Mouse (Mus musculus) c-Kit-positive CD71-positive TER-119-negative erythroid progenitor cells, embryonic 14.5 days (primary cell): ENCODE measurements around the gene Gabpb2.
"Not testable (repeated sequence)": the region's sequence is repeated elsewhere in the genome, so short reads cannot be mapped to it uniquely, and the experiment has no call there.

Experiments used
- DNase-seq: peaks from one replicate; pipeline ENCODE4 v3.0.0-alpha.2; 2013; ENCODE audit warnings: low read depth

Gabpb2 gene

DNA sequence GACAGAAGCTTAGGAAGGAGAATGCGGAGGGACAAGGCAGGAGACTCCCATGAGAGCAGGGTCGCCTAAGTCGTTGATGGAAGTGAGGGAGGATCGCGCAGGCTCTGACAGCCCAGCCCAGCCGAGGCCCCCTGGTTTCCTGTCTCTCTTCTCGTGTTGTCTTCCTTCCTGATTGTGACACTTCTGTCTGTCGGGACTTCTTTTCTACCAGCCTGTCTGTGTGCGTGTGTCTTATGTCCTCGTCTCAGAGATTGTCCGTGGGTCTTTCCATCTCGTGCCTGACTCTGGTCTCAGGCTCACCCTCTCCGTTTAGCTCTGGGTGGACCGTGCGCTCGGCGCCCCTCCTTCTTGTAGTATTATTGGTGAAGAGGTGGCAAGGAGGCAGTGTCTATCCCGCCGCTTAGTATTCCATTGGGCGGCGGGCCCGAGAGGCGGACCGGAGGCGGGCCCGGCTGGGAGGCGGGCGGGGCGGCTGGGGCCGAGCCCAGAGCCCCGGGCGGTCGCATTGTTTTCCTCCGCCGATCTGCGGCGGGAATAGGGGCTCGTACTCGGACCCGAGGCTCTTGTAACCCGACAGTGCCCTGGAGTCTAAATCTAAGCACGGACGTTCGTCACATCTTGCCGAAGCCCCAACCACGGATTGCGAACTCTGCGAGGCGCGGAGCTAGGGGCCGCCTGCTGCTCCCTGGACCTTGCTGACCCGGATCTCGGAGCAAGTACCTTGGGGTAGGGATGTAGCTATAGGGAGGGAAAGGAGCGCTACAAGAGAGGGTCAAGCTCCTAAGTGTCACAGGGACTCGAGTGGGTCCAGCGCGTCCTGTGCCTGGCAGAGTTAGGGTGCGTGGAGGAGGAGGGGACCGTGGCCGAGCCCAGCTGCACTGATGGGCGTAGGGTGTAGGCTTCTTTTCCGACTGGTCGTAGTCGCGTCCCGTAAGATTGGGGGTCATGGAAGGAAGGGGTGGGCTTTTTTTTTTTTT, 57.4 kb downstream of the Gabpb2 start, which contains the start of gene Sema6c:
Gene Sema6c (plus strand): TSS at position 471 of the 977 bp plus-strand sequence.
- peak; percentile 80 for DNase-seq

DNA sequence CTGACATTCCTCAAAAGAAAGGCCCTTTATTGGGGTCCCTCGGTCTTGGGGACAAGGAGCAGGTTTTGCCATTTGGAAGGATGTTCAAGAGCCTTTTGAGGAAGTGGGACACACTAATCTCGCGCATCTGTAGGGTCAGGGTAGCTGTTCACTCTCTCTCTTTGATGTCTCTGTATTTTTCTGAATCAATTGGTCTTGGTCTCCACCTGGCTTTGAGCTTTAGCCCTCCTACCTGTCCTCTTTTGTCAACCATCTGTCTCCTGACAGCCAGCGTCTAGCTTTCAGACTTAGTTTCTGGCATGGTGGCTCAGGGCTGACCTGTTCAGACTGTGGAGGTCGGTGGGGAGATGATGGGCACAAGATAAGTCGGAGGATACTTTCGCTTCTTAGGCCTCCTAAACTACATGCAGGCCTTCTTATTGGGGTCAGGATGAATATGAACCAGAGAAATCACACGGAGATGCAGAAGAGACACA, 58.2 kb downstream of the Gabpb2 start:
- no peak for DNase-seq

- DNase-seq = peak; percentile 58
Measured at GRCm38 (mm10) chr3:95153874-95154273, 63.8 kb downstream of the Gabpb2 start.

DNA sequence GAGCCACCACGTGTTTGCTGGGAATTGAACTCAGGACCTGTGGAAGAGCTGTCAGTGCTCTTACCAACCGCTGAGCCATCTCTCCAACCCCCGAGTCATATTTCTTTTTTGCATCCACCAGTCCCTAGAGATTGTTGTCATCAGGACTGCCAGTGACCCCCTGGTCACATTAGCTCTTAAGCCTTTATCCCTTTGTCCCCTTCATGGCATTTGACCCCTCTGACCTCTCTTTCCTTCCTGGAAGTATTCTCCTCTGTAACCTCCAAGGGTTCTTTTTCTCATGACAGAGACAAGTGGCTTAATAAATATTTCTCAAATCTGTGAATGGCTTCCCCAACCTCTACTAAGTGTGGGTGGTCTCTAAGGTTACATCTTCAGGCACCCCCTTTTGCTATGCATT, 69.8 kb downstream of the Gabpb2 start:
- no peak for DNase-seq

DNA sequence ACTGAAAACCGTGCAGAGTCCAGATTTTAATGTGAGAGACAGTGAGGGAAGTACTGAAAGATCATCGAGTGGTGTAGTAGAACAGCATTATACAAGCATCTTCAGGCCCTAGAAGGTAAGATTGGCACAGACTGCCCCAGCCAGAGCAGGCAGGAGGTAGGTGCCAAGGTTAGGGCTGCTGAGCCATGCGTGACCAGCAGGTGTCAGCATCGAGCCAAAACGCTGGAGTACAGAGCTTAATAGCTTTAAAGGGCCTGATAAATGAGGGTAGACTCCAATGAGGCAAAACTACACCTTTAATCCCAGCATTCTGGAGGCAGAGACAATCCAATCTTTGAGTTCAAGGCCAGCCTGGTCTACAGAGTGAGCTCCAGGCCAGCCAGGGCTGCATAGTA, 75.1 kb downstream of the Gabpb2 start:
- peak; percentile 78 for DNase-seq

DNA sequence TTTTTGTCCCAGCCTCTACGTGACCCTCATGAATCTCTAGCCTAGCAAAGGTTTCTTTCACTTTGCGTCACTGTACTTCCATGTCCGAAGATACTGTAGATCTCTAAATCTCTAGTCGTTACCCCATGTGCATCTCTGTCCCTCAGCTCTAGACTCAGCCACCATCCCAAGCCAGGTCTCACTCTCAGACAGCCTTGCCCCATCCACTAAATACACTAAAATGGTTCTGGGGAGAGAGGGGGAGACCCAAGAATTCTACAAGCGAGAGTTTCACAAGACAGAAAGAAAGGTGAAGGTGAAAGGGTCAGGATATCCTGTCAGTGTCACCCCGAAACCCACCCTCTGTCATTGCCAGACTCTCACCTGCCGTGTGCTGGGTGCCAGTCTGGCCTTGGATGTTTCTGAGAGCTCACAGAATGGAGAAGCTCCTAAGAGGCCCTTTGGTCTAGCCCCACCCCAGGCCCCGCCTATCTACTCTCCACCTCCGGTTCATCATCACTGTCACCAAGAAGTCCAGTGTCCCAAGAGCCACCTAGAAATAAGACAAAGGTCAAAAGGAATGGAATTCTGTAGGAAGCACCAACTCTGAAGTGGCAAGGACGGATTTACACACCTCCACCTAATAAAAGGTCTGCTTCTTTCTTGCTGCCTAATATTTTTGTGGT, 75.6 kb downstream of the Gabpb2 start, which contains the start of gene Tnfaip8l2:
Gene Tnfaip8l2 (minus strand): TSS at position 409 of the 665 bp plus-strand sequence.
- DNase-seq = no peak

- no peak for DNase-seq
Measured at GRCm38 (mm10) chr3:95141474-95141873, 76.2 kb downstream of the Gabpb2 start.

DNA sequence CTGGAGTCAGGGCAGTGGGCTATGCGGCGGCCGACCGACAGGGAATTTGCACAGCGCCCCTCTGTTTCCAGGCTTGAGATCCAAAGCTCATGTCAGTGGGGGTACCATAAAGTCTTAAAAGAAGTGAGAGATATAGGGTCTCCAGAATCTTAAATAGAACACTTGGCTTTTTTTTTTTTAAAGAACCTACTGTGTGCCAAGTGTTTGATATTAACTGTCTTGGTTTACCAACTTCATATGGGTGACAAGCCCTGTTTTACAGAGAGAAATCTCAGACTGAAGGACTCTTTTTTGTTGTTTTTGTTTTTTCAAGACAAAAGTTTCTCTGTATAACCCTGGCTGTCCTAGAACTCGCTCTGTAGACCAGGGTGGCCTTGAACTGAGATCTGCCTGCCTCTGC, 76.9 kb downstream of the Gabpb2 start:
- DNase-seq = no peak

- no peak for DNase-seq
Measured at GRCm38 (mm10) chr3:95140289-95140595, 77.5 kb downstream of the Gabpb2 start.

- DNase-seq = no peak
Measured at GRCm38 (mm10) chr3:95139586-95140288, 78.0 kb downstream of the Gabpb2 start.

GRCm38 (mm10) chr3:95136336-95136735, 81.4 kb downstream of the Gabpb2 start:
- no peak for DNase-seq

GRCm38 (mm10) chr3:95135433-95136052, 82.2 kb downstream of the Gabpb2 start:
- DNase-seq = no peak

DNA sequence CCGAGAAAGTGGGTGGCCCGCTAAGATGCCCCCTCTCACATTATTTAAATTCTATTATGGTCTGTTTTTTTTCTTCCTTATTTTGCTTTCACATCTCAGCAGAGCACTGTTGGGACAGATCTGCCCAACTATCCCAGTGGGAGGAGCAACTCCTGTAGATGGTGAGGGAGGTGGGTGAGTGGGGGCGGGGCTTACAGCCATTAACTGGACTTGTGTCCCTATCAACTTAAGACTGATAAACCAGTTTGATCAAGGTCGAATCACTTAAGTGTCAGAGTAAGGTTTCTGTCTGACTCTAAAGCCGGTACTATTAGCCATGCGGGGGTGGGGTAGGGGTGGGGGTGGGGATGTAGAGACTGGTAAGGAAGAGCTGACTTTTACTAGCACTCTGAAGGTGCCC, 82.7 kb downstream of the Gabpb2 start:
- DNase-seq = no peak

- DNase-seq = not testable (repeated sequence)
Measured at GRCm38 (mm10) chr3:95134133-95134532, 83.6 kb downstream of the Gabpb2 start.

- peak; percentile 93 for DNase-seq
Measured at GRCm38 (mm10) chr3:95133680-95134101, 84.0 kb downstream of the Gabpb2 start, which contains the start of the genes Scnm1 and Lysmd1. TSS of gene Scnm1 (minus strand) at chr3:95134011. TSS of gene Lysmd1 (plus strand) at chr3:95134088.

- DNase-seq = no peak
Measured at GRCm38 (mm10) chr3:95133176-95133575, 84.5 kb downstream of the Gabpb2 start.

GRCm38 (mm10) chr3:95132389-95132788, 85.3 kb downstream of the Gabpb2 start:
- DNase-seq = not testable (repeated sequence)
